Mouse (Mus musculus): ENCODE measurements at regions not wholly inside any gene's neighbourhood (a gene's known extent, or its start where the extent isn't known, plus 50 kb on each side); places are given as distances from the start of the nearest gene placed in this dataset.

GRCm38 (mm10) chr2:75146256-75146655 is 320.7 kb downstream of the Mtx2 start:
- H3K9me3 ChIP-seq, result no peaks in the 10 kb centered on the region
- H3K27me3 ChIP-seq (replicated peaks), result peaks cover 63% of the 10 kb centered on the region
- H3K27ac ChIP-seq (replicated peaks), result no peak overlapping the region
- no peak overlapping the region for H3K9ac ChIP-seq
- no peak overlapping the region for H3K4me2 ChIP-seq
- H3K4me3 ChIP-seq, result no peak overlapping the region
- 56% methylated on average over 6 of the region's 6 CpGs for WGBS
- peaks cover 3% of the 10 kb centered on the region; the same call in 1 of the 2 replicates for H3K4me1 ChIP-seq
- no peaks in the 10 kb centered on the region for H3K36me3 ChIP-seq
- no peak for ATAC-seq (ENCODE audit: extremely low read depth, insufficient number of reproducible peaks, low FRiP score, low TSS enrichment)

- peaks cover 57% of the 10 kb centered on the region for H3K27me3 ChIP-seq (replicated peaks)
- no peak overlapping the region for H3K27ac ChIP-seq (replicated peaks)
- no peak overlapping the region for H3K4me2 ChIP-seq
- no peaks in the 10 kb centered on the region for H3K4me1 ChIP-seq
- no peaks in the 10 kb centered on the region for H3K9me3 ChIP-seq
- WGBS, result 49% methylated on average over 9 of the region's 9 CpGs
- no peak overlapping the region for H3K9ac ChIP-seq
- ATAC-seq (ENCODE audit: extremely low read depth, insufficient number of reproducible peaks, low FRiP score, low TSS enrichment), result no peak
- H3K36me3 ChIP-seq, result no peaks in the 10 kb centered on the region
- H3K4me3 ChIP-seq, result no peak overlapping the region
Measured at GRCm38 (mm10) chr2:75147399-75147798, 321.8 kb downstream of the Mtx2 start.

GRCm38 (mm10) chr2:75147967-75148366 is 322.4 kb downstream of the Mtx2 start:
- Histone ChIP-seq H3K27me3 (replicated peaks) (peaks cover 52% of the 10 kb centered on the region), H3K4me1 (no peaks in the 10 kb centered on the region), H3K27ac (replicated peaks) (no peak overlapping the region), H3K9ac (no peak overlapping the region), H3K9me3 (no peaks in the 10 kb centered on the region), H3K4me2 (no peak overlapping the region), H3K36me3 (no peaks in the 10 kb centered on the region), H3K4me3 (no peak overlapping the region)
- WGBS, result 68% methylated on average over 8 of the region's 8 CpGs
- ATAC-seq (ENCODE audit: extremely low read depth, insufficient number of reproducible peaks, low FRiP score, low TSS enrichment), result no peak

DNA sequence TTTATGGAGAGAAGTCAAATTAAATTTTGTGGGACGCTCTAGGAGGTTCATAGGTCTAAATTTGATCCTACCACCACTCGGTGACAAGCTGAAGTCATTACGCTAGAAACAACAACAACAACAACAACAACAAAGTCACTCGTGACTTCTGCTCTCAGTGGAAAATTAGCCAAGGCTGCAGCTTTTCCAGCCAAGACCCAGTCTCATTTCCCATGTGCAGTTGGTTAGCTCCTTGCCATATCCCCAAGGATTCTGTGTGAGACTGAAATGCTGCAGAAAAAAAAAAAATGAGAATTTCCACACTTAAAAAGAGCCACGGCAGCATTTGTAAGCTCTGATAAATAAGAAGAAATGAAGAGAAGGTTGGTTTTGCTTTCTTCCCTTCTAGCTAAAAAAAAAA is 323.4 kb downstream of the Mtx2 start:
- Histone ChIP-seq H3K27me3 (replicated peaks) (peaks cover 41% of the 10 kb centered on the region), H3K9me3 (no peaks in the 10 kb centered on the region), H3K4me1 (peaks cover 3% of the 10 kb centered on the region), H3K9ac (no peak overlapping the region), H3K36me3 (no peaks in the 10 kb centered on the region), H3K27ac (replicated peaks) (no peak overlapping the region), H3K4me2 (no peak overlapping the region), H3K4me3 (no peak overlapping the region)
- WGBS, result 74% methylated on average over 5 of the region's 5 CpGs
- no peak for ATAC-seq (ENCODE audit: extremely low read depth, insufficient number of reproducible peaks, low FRiP score, low TSS enrichment)

GRCm38 (mm10) chr2:75149562-75149961 is 324.0 kb downstream of the Mtx2 start:
- no peak overlapping the region for H3K27ac ChIP-seq (replicated peaks)
- H3K4me2 ChIP-seq, result peak overlapping the region; percentile 53
- no peaks in the 10 kb centered on the region for H3K36me3 ChIP-seq
- H3K27me3 ChIP-seq (replicated peaks), result peaks cover 36% of the 10 kb centered on the region
- no peak overlapping the region for H3K9ac ChIP-seq
- H3K4me3 ChIP-seq, result peak overlapping the region; percentile 24; the same call in 1 of the 2 replicates
- H3K4me1 ChIP-seq, result peaks cover 7% of the 10 kb centered on the region
- no peak for ATAC-seq (ENCODE audit: extremely low read depth, insufficient number of reproducible peaks, low FRiP score, low TSS enrichment)
- H3K9me3 ChIP-seq, result no peaks in the 10 kb centered on the region
- WGBS, result 35% methylated on average over 12 of the region's 12 CpGs

DNA sequence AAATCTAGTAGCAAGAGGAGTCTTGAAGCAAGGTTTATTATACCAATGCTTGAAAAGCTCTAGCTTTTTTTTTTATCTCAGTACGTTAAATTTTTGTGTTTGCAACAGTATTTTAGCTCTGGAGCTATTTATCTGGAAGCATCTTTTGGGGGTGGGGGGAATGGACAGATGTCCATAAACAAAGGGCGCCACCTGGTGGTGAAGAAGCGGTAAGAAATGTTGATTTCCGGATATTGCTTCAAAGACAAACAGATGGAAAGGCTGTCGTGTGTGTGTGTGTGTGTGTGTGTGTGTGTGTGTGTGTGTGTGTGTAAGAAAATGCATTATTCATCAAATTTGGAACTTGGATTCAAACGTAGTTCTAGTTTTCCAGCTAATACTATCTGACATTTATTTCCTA is 325.4 kb downstream of the Mtx2 start:
- Histone ChIP-seq H3K27ac (replicated peaks) (no peak overlapping the region), H3K27me3 (replicated peaks) (peaks cover 24% of the 10 kb centered on the region), H3K4me1 (peaks cover 7% of the 10 kb centered on the region), H3K9ac (no peak overlapping the region), H3K36me3 (no peaks in the 10 kb centered on the region), H3K9me3 (no peaks in the 10 kb centered on the region), H3K4me3 (no peak overlapping the region), H3K4me2 (no peak overlapping the region)
- 7% methylated on average over 6 of the region's 6 CpGs for WGBS
- ATAC-seq (ENCODE audit: extremely low read depth, insufficient number of reproducible peaks, low FRiP score, low TSS enrichment), result no peak

DNA sequence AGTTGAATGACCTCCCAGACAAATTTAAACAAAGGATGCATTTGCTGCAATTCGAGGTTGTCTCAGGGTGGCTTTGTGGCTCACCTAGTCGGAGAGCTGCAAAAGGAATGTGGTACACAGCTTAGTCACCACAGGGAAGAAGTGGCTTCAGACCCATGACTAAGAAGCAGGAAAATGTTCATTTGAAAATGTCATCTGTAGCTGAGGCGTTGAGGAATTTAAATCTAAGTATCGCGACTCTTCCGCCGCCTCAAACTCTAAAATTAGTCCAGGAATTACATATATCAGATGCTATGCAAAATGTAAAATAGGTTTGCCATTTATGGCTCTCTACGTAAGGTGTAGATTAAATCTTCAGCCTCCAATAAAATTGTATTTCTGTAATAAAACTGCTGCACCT is 325.9 kb downstream of the Mtx2 start:
- no peak overlapping the region for H3K4me2 ChIP-seq
- H3K36me3 ChIP-seq, result no peaks in the 10 kb centered on the region
- H3K27me3 ChIP-seq (replicated peaks), result peaks cover 19% of the 10 kb centered on the region; the same call in 1 of the 2 replicates
- no peak overlapping the region for H3K4me3 ChIP-seq
- no peak overlapping the region for H3K9ac ChIP-seq
- H3K4me1 ChIP-seq, result peaks cover 7% of the 10 kb centered on the region
- no peaks in the 10 kb centered on the region for H3K9me3 ChIP-seq
- no peak overlapping the region for H3K27ac ChIP-seq (replicated peaks)
- no peak for ATAC-seq (ENCODE audit: extremely low read depth, insufficient number of reproducible peaks, low FRiP score, low TSS enrichment)
- WGBS, result 79% methylated on average over 8 of the region's 8 CpGs

GRCm38 (mm10) chr2:75152477-75152990 is 326.9 kb downstream of the Mtx2 start:
- no peak overlapping the region for H3K27ac ChIP-seq (replicated peaks)
- H3K9me3 ChIP-seq, result no peaks in the 10 kb centered on the region
- ATAC-seq (ENCODE audit: extremely low read depth, insufficient number of reproducible peaks, low FRiP score, low TSS enrichment), result no peak
- H3K9ac ChIP-seq, result no peak overlapping the region
- no peaks in the 10 kb centered on the region for H3K36me3 ChIP-seq
- peaks cover 7% of the 10 kb centered on the region for H3K4me1 ChIP-seq
- no peak overlapping the region for H3K4me2 ChIP-seq
- H3K27me3 ChIP-seq (replicated peaks), result peaks cover 16% of the 10 kb centered on the region; the same call in 1 of the 2 replicates
- 34% methylated on average over 6 of the region's 6 CpGs for WGBS
- H3K4me3 ChIP-seq, result no peak overlapping the region

DNA sequence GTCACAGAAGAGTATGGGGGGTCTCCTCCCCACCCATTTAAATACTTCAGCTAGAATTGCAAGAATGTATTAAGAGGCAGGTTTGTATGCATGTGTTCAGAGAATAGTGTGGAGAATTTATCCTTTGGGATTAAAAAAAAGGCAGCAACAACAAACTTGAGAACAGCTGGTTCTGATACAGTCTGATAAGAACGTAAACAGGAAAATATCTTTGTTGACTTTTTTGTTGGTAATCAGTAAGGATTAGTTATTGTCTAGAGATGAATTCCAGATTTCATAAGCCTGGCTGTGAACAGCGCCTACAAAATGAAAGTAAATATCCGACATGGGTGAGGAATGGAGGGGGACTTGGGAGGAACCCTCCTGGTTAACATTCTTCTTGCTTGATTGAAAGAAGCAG is 328.8 kb downstream of the Mtx2 start:
- Histone ChIP-seq H3K4me3 (no peak overlapping the region), H3K4me2 (peak overlapping the region; percentile 39)
- 66% methylated on average over 3 of the region's 3 CpGs for WGBS

DNA sequence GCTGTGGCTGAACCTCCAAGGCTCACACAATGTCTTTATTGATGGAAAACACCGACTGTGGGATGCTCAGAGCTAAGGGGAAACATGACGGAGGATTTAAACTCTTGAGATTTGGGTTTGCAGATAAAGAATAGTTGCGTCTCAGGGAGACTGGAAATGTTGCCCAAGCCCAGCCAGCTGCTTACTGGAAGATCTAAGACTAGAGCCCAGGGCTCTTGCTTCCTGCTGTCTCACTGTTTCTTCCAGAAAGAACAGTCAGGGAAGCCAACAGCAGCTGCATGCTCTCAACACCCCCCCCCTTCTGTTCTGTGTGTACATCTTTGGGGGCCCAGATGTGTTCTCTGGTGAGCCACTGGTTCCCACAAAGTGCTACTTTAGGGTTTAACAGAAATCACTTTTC is 333.0 kb downstream of the Mtx2 start:
- 50% methylated on average over 3 of the region's 3 CpGs for WGBS

More for the DNA sequence above, 328.8 kb downstream of the Mtx2 start:
- Histone ChIP-seq H3K27me3 (replicated peaks) (peaks cover 12% of the 10 kb centered on the region; the same call in 1 of the 2 replicates), H3K4me1 (peaks cover 7% of the 10 kb centered on the region), H3K27ac (replicated peaks) (no peak overlapping the region), H3K36me3 (no peaks in the 10 kb centered on the region), H3K9me3 (no peaks in the 10 kb centered on the region), H3K9ac (no peak overlapping the region)
- no peak for ATAC-seq (ENCODE audit: extremely low read depth, insufficient number of reproducible peaks, low FRiP score, low TSS enrichment)

DNA sequence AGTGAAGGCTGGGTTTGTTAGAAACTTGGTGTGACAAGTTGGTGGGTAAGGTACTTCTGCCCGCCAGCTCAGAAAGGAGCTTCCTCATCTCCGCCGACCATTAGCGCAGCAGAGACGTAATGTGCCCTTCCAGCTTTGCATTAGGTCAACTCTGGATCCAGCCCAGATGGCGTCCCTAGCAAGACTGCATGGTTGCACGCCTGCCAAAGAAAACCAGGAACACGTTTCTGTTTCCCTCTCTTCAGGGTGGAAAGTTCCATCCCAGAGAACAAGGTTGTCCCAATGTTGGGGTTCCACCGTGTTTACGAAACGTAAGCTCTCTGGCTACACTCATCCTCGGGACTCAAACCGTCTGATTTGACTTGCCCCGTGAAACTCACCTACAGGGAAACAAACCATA is 335.5 kb downstream of the Mtx2 start:
- H3K4me2 ChIP-seq, result no peak overlapping the region
- no peak for ATAC-seq (ENCODE audit: extremely low read depth, insufficient number of reproducible peaks, low FRiP score, low TSS enrichment)
- H3K27ac ChIP-seq (replicated peaks), result no peak overlapping the region
- H3K36me3 ChIP-seq, result no peaks in the 10 kb centered on the region
- H3K4me1 ChIP-seq, result no peaks in the 10 kb centered on the region
- no peaks in the 10 kb centered on the region for H3K9me3 ChIP-seq
- H3K4me3 ChIP-seq, result no peak overlapping the region
- no peak overlapping the region for H3K9ac ChIP-seq
- H3K27me3 ChIP-seq (replicated peaks), result peaks cover 4% of the 10 kb centered on the region; the same call in 1 of the 2 replicates
- 80% methylated on average over 14 of the region's 14 CpGs for WGBS

More for the DNA sequence above, 333.0 kb downstream of the Mtx2 start:
- no peaks in the 10 kb centered on the region for H3K9me3 ChIP-seq
- H3K9ac ChIP-seq, result no peak overlapping the region
- no peaks in the 10 kb centered on the region for H3K36me3 ChIP-seq
- no peak for ATAC-seq (ENCODE audit: extremely low read depth, insufficient number of reproducible peaks, low FRiP score, low TSS enrichment)
- H3K4me2 ChIP-seq, result no peak overlapping the region
- H3K27me3 ChIP-seq (replicated peaks), result peaks cover 4% of the 10 kb centered on the region; the same call in 1 of the 2 replicates
- H3K4me3 ChIP-seq, result no peak overlapping the region
- H3K27ac ChIP-seq (replicated peaks), result no peak overlapping the region
- peaks cover 7% of the 10 kb centered on the region for H3K4me1 ChIP-seq

- H3K9me3 ChIP-seq, result no peaks in the 10 kb centered on the region
- H3K4me2 ChIP-seq, result no peak overlapping the region
- no peaks in the 10 kb centered on the region for H3K4me1 ChIP-seq
- no peak overlapping the region for H3K27ac ChIP-seq (replicated peaks)
- WGBS, result 72% methylated on average over 4 of the region's 4 CpGs
- H3K9ac ChIP-seq, result no peak overlapping the region
- ATAC-seq (ENCODE audit: extremely low read depth, insufficient number of reproducible peaks, low FRiP score, low TSS enrichment), result no peak
- no peak overlapping the region for H3K4me3 ChIP-seq
- H3K36me3 ChIP-seq, result no peaks in the 10 kb centered on the region
- no peaks in the 10 kb centered on the region for H3K27me3 ChIP-seq (replicated peaks)
Measured at GRCm38 (mm10) chr2:75164987-75165386, 339.4 kb downstream of the Mtx2 start.
